Mouse (Mus musculus) intestine, postnatal 0 days (tissue): Measurements from ENCODE around the gene Olfr1395. TPM values are rescaled to one million over a fixed set of nuclear protein-coding genes. Genes with fewer than 3 reads are reported as not detected.

Experiments
- ATAC-seq: fragments of 200-750 bp; cut with Nextera tagmentation; 2 replicates; pipeline ENCODE4 v1.8.0; 2017; ENCODE audit warnings: mild to moderate bottlenecking, moderate TSS enrichment, moderate library complexity
- H3K27ac ChIP-seq: fragments of 300-500 bp; sonication (generic); 2 replicates; pipeline ENCODE4 v1.5.1; 2014; ENCODE audit warnings: mild to moderate bottlenecking, low read depth, low read length, moderate library complexity
- H3K27me3 ChIP-seq: fragments of 300-500 bp; sonication (generic); replicated peaks from 2 replicates; pipeline ENCODE4 v1.6.1; 2014; ENCODE audit warnings: low read length, mixed read lengths; ENCODE audit not compliant: control insufficient read depth, insufficient read depth
- H3K36me3 ChIP-seq: fragments of 300-500 bp; sonication (generic); 2 replicates; pipeline ENCODE4 v1.6.1; 2014; ENCODE audit warnings: mild to moderate bottlenecking, moderate library complexity; ENCODE audit not compliant: control insufficient read depth, insufficient read depth
- H3K4me1 ChIP-seq: fragments of 300-500 bp; sonication (generic); replicated peaks from 2 replicates; pipeline ENCODE4 v1.6.1; 2014; ENCODE audit warnings: antibody characterized with exemption, low read length, mixed read lengths; ENCODE audit not compliant: control insufficient read depth, insufficient read depth
- H3K4me2 ChIP-seq: fragments of 300-500 bp; sonication (generic); replicated peaks from 2 replicates; pipeline ENCODE4 v1.6.1; 2014; ENCODE audit warnings: low read depth, mild to moderate bottlenecking, moderate library complexity
- H3K4me3 ChIP-seq: fragments of 300-500 bp; sonication (generic); 2 replicates; pipeline ENCODE4 v1.5.1; 2014; ENCODE audit warnings: low read depth, low read length
- H3K9ac ChIP-seq: fragments of 300-500 bp; sonication (generic); 2 replicates; pipeline ENCODE4 v1.6.1; 2014; ENCODE audit warnings: mild to moderate bottlenecking, low read depth, low read length
- H3K9me3 ChIP-seq: fragments of 300-500 bp; sonication (generic); 2 replicates; pipeline ENCODE4 v1.6.1; 2016; ENCODE audit warnings: mixed run types; ENCODE audit not compliant: control insufficient read depth
- CTCF ChIP-seq: sonication (generic); IDR thresholded peaks from 2 replicates; pipeline ENCODE4 v1.5.1; 2016; ENCODE audit warnings: low read depth, mild to moderate bottlenecking, control low read depth, antibody characterized with exemption, moderate library complexity
- WGBS: fragments of 180-500 bp; shearing (Covaris S2); extraction: QIAGEN DNeasy Blood & Tissue Kit; methylation state at CpG from one replicate; pipeline ENCODE4 v1.1.7; 2014; 5-methylcytosine and 5-hydroxymethylcytosine counted together
- polyA plus RNA-seq: library from polyadenylated mRNA; unstranded; fragments of >200 nt; fragmentation: Nextera tagmentation; extraction: Ambion mirVana; gene quantifications from 2 replicates; pipeline ENCODE4 v1.2.1, GENCODE M21; 2015

Gene Olfr1395
- polyA plus RNA-seq, 1 experiment from 2014 or later: not detected

DNA sequence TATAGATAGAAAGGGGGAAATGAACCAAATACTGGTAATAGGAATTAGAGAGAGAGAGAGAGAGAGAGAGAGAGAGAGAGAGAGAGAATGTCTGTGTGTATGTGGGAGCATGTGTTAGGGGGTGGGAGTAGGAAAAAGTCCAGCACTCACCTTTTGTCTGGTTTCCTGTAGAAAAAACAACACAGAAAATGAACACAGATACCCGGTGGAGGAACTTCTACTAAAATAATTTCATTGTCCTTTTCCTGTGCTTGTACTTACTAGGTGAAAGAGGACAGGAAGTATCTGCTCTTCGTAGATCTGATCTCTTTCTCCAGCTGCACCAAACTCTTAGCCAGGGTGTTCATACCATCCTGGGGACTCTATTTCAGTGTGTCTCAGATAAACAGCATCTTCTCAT is 27.9 kb upstream of the Olfr1395 start:
- WGBS: 55% methylated on average over 2 of the region's 2 CpGs
- TF ChIP-seq CTCF: no peak
- Histone ChIP-seq H3K9ac (no peak overlapping the region), H3K9me3 (no peaks in the 10 kb centered on the region), H3K27me3 (no peaks in the 10 kb centered on the region), H3K36me3 (no peaks in the 10 kb centered on the region), H3K4me1 (no peaks in the 10 kb centered on the region), H3K27ac (no peak overlapping the region), H3K4me2 (no peak overlapping the region), H3K4me3 (no peak overlapping the region)
- no peak for ATAC-seq

GRCm38 (mm10) chr11:49114774-49115173 is 27.3 kb upstream of the Olfr1395 start, which contains the start of gene Olfr1396:
Olfr1396 (minus strand) TSS chr11:49114874.
- no peaks in the 10 kb centered on the region for H3K9me3 ChIP-seq
- H3K4me1 ChIP-seq: no peaks in the 10 kb centered on the region
- no peak within 1 kb of the TSS for H3K4me3 ChIP-seq
- ATAC-seq: no peak
- H3K4me2 ChIP-seq: no peak within 1 kb of the TSS
- H3K27ac ChIP-seq: no peak within 1 kb of the TSS
- no peak for TF ChIP-seq CTCF
- no peak within 1 kb of the TSS for H3K9ac ChIP-seq
- no peaks in the 10 kb centered on the region for H3K27me3 ChIP-seq
- no peaks in the 10 kb centered on the region for H3K36me3 ChIP-seq

- Histone ChIP-seq H3K4me1 (no peaks in the 10 kb centered on the region), H3K4me2 (no peak overlapping the region), H3K9ac (no peak overlapping the region), H3K9me3 (no peaks in the 10 kb centered on the region), H3K4me3 (no peak overlapping the region), H3K36me3 (no peaks in the 10 kb centered on the region), H3K27ac (no peak overlapping the region), H3K27me3 (no peaks in the 10 kb centered on the region)
- TF ChIP-seq CTCF: no peak
- no peak for ATAC-seq
- 76% methylated on average over 3 of the region's 3 CpGs for WGBS
Measured at GRCm38 (mm10) chr11:49119635-49120034, 22.4 kb upstream of the Olfr1395 start.

GRCm38 (mm10) chr11:49124169-49124568 is 17.9 kb upstream of the Olfr1395 start:
- Histone ChIP-seq H3K27ac (no peak overlapping the region), H3K4me3 (no peak overlapping the region), H3K9ac (no peak overlapping the region), H3K27me3 (no peaks in the 10 kb centered on the region), H3K4me1 (no peaks in the 10 kb centered on the region; the same call in 1 of the 2 replicates), H3K36me3 (no peaks in the 10 kb centered on the region), H3K9me3 (no peaks in the 10 kb centered on the region), H3K4me2 (no peak overlapping the region)
- no peak for TF ChIP-seq CTCF
- ATAC-seq: no peak
- 88% methylated on average over 2 of the region's 2 CpGs for WGBS

- Histone ChIP-seq H3K4me2 (no peak within 1 kb of the TSS), H3K27me3 (no peaks in the 10 kb centered on the region), H3K9me3 (no peaks in the 10 kb centered on the region), H3K4me3 (no peak within 1 kb of the TSS), H3K9ac (no peak within 1 kb of the TSS), H3K4me1 (no peaks in the 10 kb centered on the region), H3K27ac (no peak within 1 kb of the TSS), H3K36me3 (no peaks in the 10 kb centered on the region)
- 93% methylated on average over 1 of the region's 1 CpGs for WGBS
- no peak for ATAC-seq
- no peak for TF ChIP-seq CTCF
Measured at GRCm38 (mm10) chr11:49154077-49154476, 12.0 kb downstream of the Olfr1395 start, which contains the start of gene Olfr1394. Olfr1394 (plus strand) TSS chr11:49154377.

DNA sequence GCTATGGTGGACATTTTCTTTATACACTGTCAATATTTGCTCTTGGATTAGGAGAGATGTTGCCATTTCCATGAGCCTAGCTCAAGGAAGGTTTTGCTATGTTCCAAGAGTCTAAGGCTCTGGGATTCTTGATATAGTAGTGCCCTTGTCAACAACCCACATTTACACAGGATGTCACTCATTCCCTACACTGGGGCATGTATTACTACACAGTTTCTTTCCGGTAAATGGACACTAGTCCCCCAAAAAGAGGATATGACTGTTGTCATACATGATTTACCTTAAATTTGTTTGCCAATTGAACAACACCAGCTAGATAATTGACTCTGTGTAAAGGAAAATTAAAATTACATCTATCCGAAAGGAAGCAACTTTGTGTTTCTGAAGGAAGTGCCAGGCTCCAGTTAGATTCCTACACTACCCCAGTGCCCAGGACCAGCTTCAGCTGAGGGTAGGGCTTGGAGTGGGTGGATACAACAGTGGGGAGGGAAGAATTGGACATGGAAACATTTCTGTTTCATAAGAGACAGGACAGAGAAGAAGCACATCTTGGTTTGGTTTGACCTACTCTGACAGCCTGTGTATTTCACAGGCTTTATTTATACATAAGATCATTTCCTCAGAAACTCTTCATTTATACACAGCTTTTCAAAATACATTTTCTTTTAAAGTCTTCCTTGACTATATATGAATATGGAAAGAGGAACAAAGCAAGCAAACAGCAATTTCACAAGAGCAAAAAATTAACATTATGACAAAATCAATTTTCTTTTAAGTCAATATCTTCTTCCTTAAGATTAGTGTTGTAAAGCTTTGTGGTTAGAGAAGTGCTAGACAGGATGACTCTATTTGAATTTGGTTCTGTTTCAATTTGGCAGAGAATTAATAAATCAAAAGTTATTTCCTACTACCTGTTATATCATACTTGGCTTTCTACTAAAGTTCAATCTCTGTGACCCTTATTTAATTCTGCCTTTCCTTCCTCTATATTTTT is 15.0 kb downstream of the Olfr1395 start:
- Histone ChIP-seq H3K4me1 (no peaks in the 10 kb centered on the region), H3K27ac (no peak overlapping the region), H3K4me3 (no peak overlapping the region), H3K27me3 (no peaks in the 10 kb centered on the region), H3K36me3 (no peaks in the 10 kb centered on the region), H3K9me3 (no peaks in the 10 kb centered on the region), H3K4me2 (no peak overlapping the region), H3K9ac (no peak overlapping the region)
- no peak for ATAC-seq
- TF ChIP-seq CTCF: no peak
- WGBS: 78% methylated on average over 2 of the region's 2 CpGs
